Mouse (Mus musculus) ES-E14 (cell line): Measurements from ENCODE around the gene Tor2a.

ENCODE experiments used
- CHD2 ChIP-seq: IDR thresholded peaks from 2 replicates; pipeline ENCODE4 v1.6.1; 2014; ENCODE audit warnings: mild to moderate bottlenecking, low read depth, low read length, inconsistent platforms
- HCFC1 ChIP-seq: IDR thresholded peaks from 2 replicates; pipeline ENCODE4 v1.6.1; 2012; ENCODE audit warnings: low read length, inconsistent platforms, borderline replicate concordance; ENCODE audit not compliant: insufficient read depth
- MAFK ChIP-seq: IDR thresholded peaks from 2 replicates; pipeline ENCODE4 v1.6.1; 2014; ENCODE audit warnings: mild to moderate bottlenecking, low read depth, low read length, inconsistent platforms; ENCODE audit not compliant: insufficient read depth
- ZC3H11A ChIP-seq: IDR thresholded peaks from 2 replicates; pipeline ENCODE4 v1.6.1; 2012; ENCODE audit warnings: low read depth, mild to moderate bottlenecking, inconsistent platforms, low read length, borderline replicate concordance
- ZNF384 ChIP-seq: IDR thresholded peaks from 2 replicates; pipeline ENCODE4 v1.6.1; 2012; ENCODE audit warnings: low read depth, low read length, inconsistent platforms

DNA sequence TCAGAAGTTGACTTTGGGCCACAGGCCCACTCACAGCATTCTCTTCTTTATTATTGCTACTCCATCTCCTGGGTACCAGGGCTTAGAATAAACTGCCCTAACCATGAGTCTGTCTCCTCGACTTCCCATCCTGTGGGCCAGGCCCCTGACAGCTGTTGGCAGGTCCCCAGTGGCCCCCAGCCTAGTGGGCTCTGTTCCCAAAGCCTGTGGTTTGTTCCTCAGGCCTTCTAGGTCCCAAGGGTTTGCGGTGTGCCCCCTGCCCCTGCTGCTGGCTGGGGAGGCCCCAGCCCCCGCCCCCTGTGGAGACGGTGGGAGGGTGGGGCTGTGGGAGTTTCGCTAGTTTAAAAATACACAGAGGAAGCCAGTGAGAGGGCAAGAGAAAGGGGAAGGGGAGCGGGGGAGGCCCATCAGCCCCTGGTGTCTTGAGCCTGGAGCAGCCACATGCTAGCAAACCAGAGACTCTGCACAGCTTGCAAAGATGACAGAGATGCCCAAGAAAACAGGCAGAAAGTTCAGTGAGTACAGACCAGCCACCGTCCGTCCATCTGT, 36.3 kb upstream of the Tor2a start, which contains the start of gene Sh2d3c:
- TF ChIP-seq HCFC1, result no peak
- no peak for TF ChIP-seq MAFK
- no peak for TF ChIP-seq ZC3H11A
- TF ChIP-seq CHD2, result no peak
- no peak for TF ChIP-seq ZNF384
